Mouse (Mus musculus) myocyte (in vitro differentiated cells): ENCODE measurements around the gene Frmd7.

Experiments used
- CEBPB ChIP-seq: IDR thresholded peaks from 2 replicates; pipeline ENCODE4 v1.6.1; 2011; ENCODE audit warnings: mild to moderate bottlenecking, moderate library complexity; ENCODE audit not compliant: poor library complexity, insufficient read depth, severe bottlenecking
- E2F4 ChIP-seq: IDR thresholded peaks from one replicate; pipeline ENCODE4 v1.6.1; 2011; ENCODE audit warnings: mild to moderate bottlenecking, control low read depth, moderate library complexity; ENCODE audit not compliant: insufficient read depth
- MAX ChIP-seq: IDR thresholded peaks from one replicate; pipeline ENCODE4 v1.6.1; 2011; ENCODE audit warnings: low read depth, mild to moderate bottlenecking, control low read depth
- MYOD1 ChIP-seq, 3 experiments: IDR thresholded peaks; one replicate each; pipeline ENCODE4 v1.6.1; 2011; ENCODE audit warnings: control low read depth in 2 of 3, low read depth in 2 of 3, mild to moderate bottlenecking in 2 of 3, moderate library complexity in 1 of 3; ENCODE audit not compliant: insufficient read length in 2 of 3, control insufficient read depth in 1 of 3
- POLR2A ChIP-seq: IDR thresholded peaks from one replicate; pipeline ENCODE4 v1.6.1; 2011; ENCODE audit warnings: low read depth, mild to moderate bottlenecking, control low read depth, moderate library complexity; ENCODE audit not compliant: insufficient read length
- POLR2AphosphoS2 ChIP-seq: IDR thresholded peaks from one replicate; pipeline ENCODE4 v1.6.1; 2011; ENCODE audit warnings: low read depth, control low read depth; ENCODE audit not compliant: insufficient read length
- SRF ChIP-seq: IDR thresholded peaks from one replicate; pipeline ENCODE4 v1.6.1; 2011; ENCODE audit warnings: low read depth; ENCODE audit not compliant: control insufficient read depth, insufficient read length
- TCF12 ChIP-seq: IDR thresholded peaks from one replicate; pipeline ENCODE4 v1.6.1; 2011; ENCODE audit warnings: mild to moderate bottlenecking, control low read depth; ENCODE audit not compliant: poor library complexity, insufficient read depth, severe bottlenecking
- TCF3 ChIP-seq: IDR thresholded peaks from one replicate; pipeline ENCODE4 v1.6.1; 2011; ENCODE audit warnings: low read depth, control low read depth; ENCODE audit not compliant: insufficient read length
- USF1 ChIP-seq: IDR thresholded peaks from one replicate; pipeline ENCODE4 v1.6.1; 2011; ENCODE audit warnings: low read depth, mild to moderate bottlenecking, control low read depth, moderate library complexity

- TF ChIP-seq USF1 (no peak), CEBPB (no peak), TCF12 (no peak), POLR2A (no peak), E2F4 (no peak), MYOD1 (IDR thresholded peaks at IDR 0.05; ENCODE audit: control insufficient read depth in 1 of 3, insufficient read length in 2 of 3, low read depth in 2 of 3) (no peak), MAX (no peak), TCF3 (no peak), SRF (no peak), POLR2AphosphoS2 (no peak)
Measured at GRCm38 (mm10) chrX:50917389-50917788, 25.1 kb downstream of the Frmd7 start.
